Mouse (Mus musculus): ENCODE results near the gene Hs3st3a1.

- TF ChIP-seq POLR2A (IDR thresholded peaks at IDR 0.05; ENCODE audit: insufficient read depth, low read depth, low read length) = no peak
- no peak for TF ChIP-seq EP300 (IDR thresholded peaks at IDR 0.05; ENCODE audit: insufficient read depth, low read depth, low read length)
Measured at GRCm38 (mm10) chr11:64442119-64442518, 7.0 kb downstream of the Hs3st3a1 start.
